Mouse (Mus musculus) monocyte, adult 2 months (primary cell): ENCODE results near the gene Nemp2.
A peak's percentile ranks its signal among the peaks of the same experiment; 100 is the strongest.

ENCODE experiments used
- DNase-seq, 2 experiments: peaks; one replicate each; pipeline ENCODE4 v3.0.0; 2022; ENCODE audit warnings: low spot score in 2 of 2, low read depth in 1 of 2

Gene Nemp2

GRCm38 (mm10) chr1:52630248-52630936 lies at the start of gene Nemp2:
Gene Nemp2 (plus strand): TSS chr1:52630703.
- peak; percentile 75 to 90 for DNase-seq

GRCm38 (mm10) chr1:52581744-52582143 lies 48.8 kb upstream of the Nemp2 start:
- no peak for DNase-seq

GRCm38 (mm10) chr1:52582866-52583265 lies 47.6 kb upstream of the Nemp2 start:
- no peak for DNase-seq

- DNase-seq = no peak
These were observed 33.4 kb upstream of the Nemp2 start for GRCm38 (mm10) chr1:52596982-52597646.

- no peak for DNase-seq
These were observed 32.7 kb upstream of the Nemp2 start for GRCm38 (mm10) chr1:52597761-52598160.

- no peak for DNase-seq
These were observed 32.1 kb upstream of the Nemp2 start for GRCm38 (mm10) chr1:52598361-52598760.

GRCm38 (mm10) chr1:52601496-52601895 lies 29.0 kb upstream of the Nemp2 start:
- DNase-seq = no peak

GRCm38 (mm10) chr1:52607700-52608099 lies 22.8 kb upstream of the Nemp2 start:
- no peak for DNase-seq

- no peak for DNase-seq
These were observed 22.0 kb upstream of the Nemp2 start for GRCm38 (mm10) chr1:52608486-52608885.

- no peak for DNase-seq
These were observed 12.3 kb upstream of the Nemp2 start for GRCm38 (mm10) chr1:52618217-52618616.

GRCm38 (mm10) chr1:52620442-52620841 lies 10.1 kb upstream of the Nemp2 start:
- no peak for DNase-seq

GRCm38 (mm10) chr1:52630937-52631299 lies 415 bp downstream of the Nemp2 start:
- DNase-seq = no peak

GRCm38 (mm10) chr1:52631570-52631969 lies 1.1 kb downstream of the Nemp2 start:
- DNase-seq = no peak

- DNase-seq = no peak
These were observed 3.7 kb downstream of the Nemp2 start for GRCm38 (mm10) chr1:52634251-52634650.

- DNase-seq = no peak
These were observed 5.4 kb downstream of the Nemp2 start for GRCm38 (mm10) chr1:52635932-52636331.

GRCm38 (mm10) chr1:52638101-52638500 lies 7.6 kb downstream of the Nemp2 start:
- DNase-seq = no peak

- DNase-seq = no peak
These were observed 8.6 kb downstream of the Nemp2 start for GRCm38 (mm10) chr1:52639090-52639489.

GRCm38 (mm10) chr1:52640266-52640665 lies 9.8 kb downstream of the Nemp2 start:
- no peak for DNase-seq

GRCm38 (mm10) chr1:52640736-52641135 lies 10.2 kb downstream of the Nemp2 start:
- no peak for DNase-seq

GRCm38 (mm10) chr1:52648153-52649027 lies 17.9 kb downstream of the Nemp2 start:
- DNase-seq = peak; percentile 27 to 62

GRCm38 (mm10) chr1:52650066-52650465 lies 19.6 kb downstream of the Nemp2 start:
- DNase-seq = no peak
